Mouse (Mus musculus) G1E (cell line): Measurements from ENCODE around the gene Zdhhc25. TPM values are rescaled to one million over a fixed set of nuclear protein-coding genes. Genes with fewer than 3 reads are reported as not detected.

Experiments used
- ATAC-seq: 2 replicates; pipeline ENCODE4 v1.8.0; 2016; ENCODE audit warnings: mild to moderate bottlenecking; ENCODE audit not compliant: insufficient number of reproducible peaks, poor library complexity, low FRiP score, severe bottlenecking; ENCODE audit errors: extremely low read depth
- DNase-seq: peaks from one replicate; pipeline ENCODE4 v3.0.0; 2012; ENCODE audit warnings: low spot score
- H3K27me3 ChIP-seq: 2 replicates; pipeline ENCODE4 v1.6.1; 2012; ENCODE audit warnings: mild to moderate bottlenecking, low read length, inconsistent platforms; ENCODE audit not compliant: insufficient read depth
- H3K36me3 ChIP-seq: replicated peaks from 2 replicates; pipeline ENCODE3; 2012; ENCODE audit warnings: mild to moderate bottlenecking, inconsistent platforms
- H3K4me1 ChIP-seq: 2 replicates; pipeline ENCODE4 v1.6.1; 2012; ENCODE audit warnings: low read depth, low read length, inconsistent platforms, mixed read lengths; ENCODE audit not compliant: insufficient read depth
- H3K4me3 ChIP-seq: 2 replicates; pipeline ENCODE4 v1.5.1; 2012; ENCODE audit warnings: low read depth, mild to moderate bottlenecking, inconsistent platforms, low read length, moderate library complexity, mixed read lengths
- H3K9me3 ChIP-seq: replicated peaks from 2 replicates; pipeline ENCODE4 v1.6.1; 2012; ENCODE audit warnings: inconsistent platforms
- CTCF ChIP-seq: IDR thresholded peaks from 2 replicates; pipeline ENCODE4 v1.5.1; 2012; ENCODE audit warnings: low read depth, low read length, inconsistent platforms, mixed read lengths
- GATA1 ChIP-seq: IDR thresholded peaks from 2 replicates; pipeline ENCODE4 v1.6.1; 2012; ENCODE audit warnings: borderline replicate concordance, low read length, inconsistent platforms, mixed read lengths
- GATA2 ChIP-seq: IDR thresholded peaks from 2 replicates; pipeline ENCODE4 v1.6.1; 2012; ENCODE audit warnings: low read depth, low read length, inconsistent platforms, borderline replicate concordance
- POLR2AphosphoS5 ChIP-seq: IDR thresholded peaks from 2 replicates; pipeline ENCODE4 v1.6.1; 2012; ENCODE audit warnings: low read depth, low read length, inconsistent platforms; ENCODE audit not compliant: insufficient replicate concordance
- TAL1 ChIP-seq: conservative IDR thresholded peaks from 2 replicates; pipeline ENCODE4 v1.6.1; 2012; ENCODE audit warnings: low read depth, low read length, inconsistent platforms, mixed read lengths
- polyA plus RNA-seq: library from polyadenylated mRNA; stranded (reverse); fragments of >175 nt; gene quantifications from 2 replicates; pipeline ENCODE4 v1.2.3, GENCODE M21; 2012
- total RNA-seq, 2 experiments: library from RNA; stranded (forward) in 1 of 2; stranded (reverse) in 1 of 2; fragments of 200-1000 nt in 1 of 2; fragments of >200 nt in 1 of 2; fragmentation: Nextera tagmentation in 1 of 2; gene quantifications; 2 replicates each; pipeline ENCODE4 v1.2.3; 2014 to 2017

The Zdhhc25 gene
- total RNA-seq (2014; fragmentation: Nextera tagmentation) (not detected in 2 replicates), total RNA-seq (2017) (0.06 and 0.16 TPM in 2 replicates), polyA plus RNA-seq (not detected in 2 replicates)

DNA sequence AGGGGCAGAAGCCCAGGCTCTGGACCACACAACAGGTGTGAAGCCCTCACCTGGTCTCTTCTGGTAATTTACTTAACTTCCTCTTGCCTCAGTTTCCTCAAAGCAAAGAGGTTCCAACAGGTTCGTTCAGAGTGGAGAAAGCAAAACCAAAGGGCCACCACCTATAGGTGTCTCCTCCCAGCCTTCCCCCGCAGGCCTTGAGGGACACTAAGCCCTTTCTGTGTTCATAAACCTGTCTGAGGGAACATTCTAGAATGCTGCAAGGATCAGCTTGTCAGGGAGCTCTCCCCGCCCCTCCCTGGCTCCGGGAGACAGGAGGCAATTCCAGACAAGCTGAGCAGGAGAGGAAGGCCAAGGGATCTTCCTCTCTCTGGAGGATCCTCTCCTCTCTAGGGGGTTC, at the start of gene Zdhhc25:
Gene Zdhhc25 (plus strand): TSS at position 301 of the 400 bp plus-strand sequence.
- Histone ChIP-seq H3K4me1 (no peaks in the 10 kb centered on the region), H3K36me3 (no peaks in the 10 kb centered on the region), H3K9me3 (peaks cover 69% of the 10 kb centered on the region), H3K27me3 (no peaks in the 10 kb centered on the region), H3K4me3 (no peak within 1 kb of the TSS; the same call in 1 of the 2 replicates)
- no peak for DNase-seq
- no peak for ATAC-seq
- TF ChIP-seq TAL1 (no peak), GATA1 (no peak), GATA2 (no peak), POLR2AphosphoS5 (no peak), CTCF (no peak)

DNA sequence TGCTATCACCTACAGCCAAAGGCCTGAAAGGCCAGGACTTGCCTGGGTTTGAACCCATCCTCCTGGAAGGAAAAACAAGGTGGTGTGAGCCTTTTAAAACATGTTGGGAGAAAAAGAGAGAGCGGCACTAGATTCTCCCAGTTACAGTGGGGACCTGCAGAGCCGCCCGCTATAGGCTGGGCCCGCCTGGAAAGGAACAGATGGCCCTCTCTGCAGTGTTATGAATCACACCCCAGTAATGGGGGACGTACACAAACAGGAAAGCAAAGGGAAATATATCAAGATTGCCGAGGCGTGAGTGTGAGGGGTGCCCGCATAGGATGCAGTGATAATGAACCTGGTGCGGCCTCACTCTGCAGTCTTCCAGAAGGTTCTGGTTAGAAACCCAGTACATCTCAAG, 47.2 kb upstream of the Zdhhc25 start:
- ATAC-seq: no peak
- H3K27me3 ChIP-seq: no peaks in the 10 kb centered on the region

DNA sequence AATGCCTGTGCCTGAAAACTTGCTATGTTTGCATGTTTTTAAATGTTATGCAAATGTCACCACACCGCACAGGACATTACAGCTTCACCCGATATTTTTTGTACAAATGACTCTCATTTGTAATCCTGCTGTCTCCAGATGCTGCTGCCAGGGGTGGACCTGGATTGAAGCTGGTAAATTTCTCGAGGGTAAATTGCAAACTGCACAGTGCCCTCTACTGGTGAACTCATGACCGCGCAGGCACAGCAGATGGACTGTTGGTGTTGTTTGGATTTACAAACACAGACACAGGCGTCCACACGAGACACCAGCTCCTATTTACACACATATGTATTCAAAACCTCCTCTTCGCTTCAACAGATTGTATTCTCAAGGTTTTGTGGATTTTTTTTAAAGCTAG, 44.6 kb upstream of the Zdhhc25 start:
- Histone ChIP-seq H3K36me3 (no peaks in the 10 kb centered on the region), H3K4me3 (no peak overlapping the region), H3K27me3 (no peaks in the 10 kb centered on the region), H3K9me3 (peaks cover 82% of the 10 kb centered on the region), H3K4me1 (no peaks in the 10 kb centered on the region)
- ATAC-seq: no peak
- DNase-seq: no peak
- TF ChIP-seq TAL1 (no peak), GATA1 (no peak), POLR2AphosphoS5 (no peak), CTCF (no peak), GATA2 (no peak)

More for the DNA sequence above, 47.2 kb upstream of the Zdhhc25 start:
- no peak for TF ChIP-seq CTCF
- TF ChIP-seq GATA1: no peak
- no peak for TF ChIP-seq POLR2AphosphoS5
- no peak for TF ChIP-seq GATA2
- no peak for TF ChIP-seq TAL1
- no peak for DNase-seq
- Histone ChIP-seq H3K9me3 (peaks cover 81% of the 10 kb centered on the region), H3K4me3 (no peak overlapping the region), H3K36me3 (no peaks in the 10 kb centered on the region), H3K4me1 (no peaks in the 10 kb centered on the region)

DNA sequence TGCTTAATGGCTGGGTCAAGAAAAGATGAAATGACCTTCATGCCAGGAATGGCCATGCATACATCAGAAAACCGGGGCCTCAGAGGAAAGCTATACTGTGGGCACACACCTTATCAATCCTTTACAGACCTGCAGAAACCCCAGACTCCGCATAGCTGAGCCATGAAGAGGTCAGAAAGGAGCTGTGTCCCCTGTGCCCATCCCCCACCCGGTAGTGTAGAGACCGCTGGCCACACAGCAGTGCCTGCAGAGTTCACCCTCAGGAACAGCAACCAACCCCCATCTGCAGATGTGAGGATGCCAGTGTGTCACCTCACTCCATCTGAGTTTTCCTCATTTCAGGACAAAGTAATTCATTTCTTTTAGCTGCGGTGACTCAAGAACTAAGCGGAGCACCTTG, 39.5 kb upstream of the Zdhhc25 start:
- DNase-seq (no peak), ATAC-seq (no peak)
- no peak for TF ChIP-seq GATA2
- no peak for TF ChIP-seq CTCF
- Histone ChIP-seq H3K36me3 (no peaks in the 10 kb centered on the region), H3K4me3 (no peak overlapping the region), H3K9me3 (peaks cover 76% of the 10 kb centered on the region), H3K27me3 (no peaks in the 10 kb centered on the region), H3K4me1 (no peaks in the 10 kb centered on the region)

DNA sequence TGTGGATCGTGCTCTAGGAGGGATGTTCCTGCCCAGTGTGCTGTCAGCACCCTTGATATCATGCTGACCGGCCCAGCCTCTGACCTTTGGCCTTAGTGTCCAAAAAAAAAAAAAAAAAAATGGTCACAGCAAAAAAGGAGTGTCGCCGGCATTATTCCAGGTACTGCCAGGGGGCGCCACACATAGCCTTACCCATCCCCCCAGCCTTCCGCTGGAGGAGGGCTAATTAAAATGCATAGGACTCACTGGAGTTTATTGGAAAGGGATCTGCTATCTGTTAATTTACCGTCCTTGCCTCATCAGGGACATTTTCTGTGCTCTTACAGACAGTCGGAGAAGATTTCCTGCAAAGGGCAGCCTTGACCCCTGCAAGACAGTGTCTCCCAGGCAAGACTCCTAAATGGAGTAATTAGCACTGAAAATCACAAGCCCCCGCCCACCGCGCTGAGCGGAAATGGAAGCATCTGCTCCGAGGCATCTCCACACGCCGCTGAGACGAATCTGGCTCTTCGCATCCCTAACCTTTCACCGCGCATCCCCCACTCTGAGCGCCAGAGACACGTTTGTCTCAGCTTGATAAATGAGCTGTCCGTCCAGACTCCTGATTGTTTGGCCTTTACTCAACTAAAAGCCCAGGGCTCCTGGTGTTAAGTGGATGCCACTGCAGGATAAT, 38.9 kb upstream of the Zdhhc25 start:
- no peaks in the 10 kb centered on the region for H3K36me3 ChIP-seq
- H3K4me1 ChIP-seq: no peaks in the 10 kb centered on the region
- H3K4me3 ChIP-seq: no peak overlapping the region
- ATAC-seq (no peak), DNase-seq (no peak)
- no peak for TF ChIP-seq TAL1
- peaks cover 80% of the 10 kb centered on the region for H3K9me3 ChIP-seq
- no peaks in the 10 kb centered on the region for H3K27me3 ChIP-seq

DNA sequence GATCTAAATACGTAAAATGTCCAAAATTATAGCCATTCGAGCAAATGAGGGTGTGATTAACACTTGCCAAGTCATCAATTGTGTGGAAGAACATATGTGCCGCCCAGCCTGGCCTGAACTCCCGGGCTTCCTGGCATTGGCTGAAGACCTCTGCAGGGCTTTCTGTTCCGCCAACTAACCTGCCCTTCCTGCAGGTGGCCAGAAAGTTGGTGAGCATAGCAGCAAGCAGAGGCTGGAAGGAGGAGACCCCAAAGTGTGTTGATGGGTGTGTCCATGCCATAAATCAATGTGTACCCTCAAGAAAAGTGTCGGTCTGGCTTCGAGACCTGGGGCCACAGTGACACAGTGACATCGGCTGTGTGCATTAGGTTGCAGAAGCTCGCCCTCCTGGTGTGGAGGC, 34.8 kb upstream of the Zdhhc25 start:
- Histone ChIP-seq H3K27me3 (no peaks in the 10 kb centered on the region), H3K36me3 (no peaks in the 10 kb centered on the region), H3K4me1 (no peaks in the 10 kb centered on the region), H3K9me3 (peaks cover 80% of the 10 kb centered on the region), H3K4me3 (no peak overlapping the region)
- no peak for ATAC-seq
- TF ChIP-seq POLR2AphosphoS5 (no peak), GATA2 (no peak), GATA1 (no peak), TAL1 (no peak), CTCF (no peak)
- DNase-seq: no peak

DNA sequence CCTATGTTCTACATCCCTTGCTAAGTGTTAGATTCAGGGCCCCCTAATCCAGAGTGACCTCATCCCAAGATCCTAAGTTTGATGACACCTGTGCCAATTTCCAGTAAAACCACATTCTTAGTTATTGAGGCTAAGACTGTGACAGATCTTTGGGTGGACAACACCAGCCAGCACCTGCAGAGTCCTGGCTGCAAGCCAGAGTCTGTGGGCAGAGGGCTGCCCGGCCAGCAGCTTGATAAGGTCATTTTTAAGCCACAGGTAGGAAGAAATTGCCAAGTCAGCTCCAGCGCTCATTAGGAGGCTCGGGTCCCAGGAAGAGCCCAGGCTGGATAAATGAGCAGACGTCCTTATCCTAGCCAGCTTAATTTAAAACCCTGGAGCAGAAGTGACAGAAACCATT, 34.3 kb upstream of the Zdhhc25 start:
- ATAC-seq (no peak), DNase-seq (no peak)
- TF ChIP-seq POLR2AphosphoS5: no peak
- TF ChIP-seq GATA2: no peak
- no peak for TF ChIP-seq CTCF
- no peak for TF ChIP-seq GATA1
- no peak for TF ChIP-seq TAL1
- H3K36me3 ChIP-seq: no peaks in the 10 kb centered on the region
- H3K4me3 ChIP-seq: no peak overlapping the region
- H3K27me3 ChIP-seq: no peaks in the 10 kb centered on the region
- peaks cover 80% of the 10 kb centered on the region for H3K9me3 ChIP-seq
- H3K4me1 ChIP-seq: no peaks in the 10 kb centered on the region
